Mouse (Mus musculus): ENCODE results near the gene Arid2. TPM values are rescaled to one million over a fixed set of nuclear protein-coding genes. Genes with fewer than 3 reads are reported as not detected.

The Arid2 gene
- polyA plus RNA-seq, 1 experiment = 35.6 TPM

DNA sequence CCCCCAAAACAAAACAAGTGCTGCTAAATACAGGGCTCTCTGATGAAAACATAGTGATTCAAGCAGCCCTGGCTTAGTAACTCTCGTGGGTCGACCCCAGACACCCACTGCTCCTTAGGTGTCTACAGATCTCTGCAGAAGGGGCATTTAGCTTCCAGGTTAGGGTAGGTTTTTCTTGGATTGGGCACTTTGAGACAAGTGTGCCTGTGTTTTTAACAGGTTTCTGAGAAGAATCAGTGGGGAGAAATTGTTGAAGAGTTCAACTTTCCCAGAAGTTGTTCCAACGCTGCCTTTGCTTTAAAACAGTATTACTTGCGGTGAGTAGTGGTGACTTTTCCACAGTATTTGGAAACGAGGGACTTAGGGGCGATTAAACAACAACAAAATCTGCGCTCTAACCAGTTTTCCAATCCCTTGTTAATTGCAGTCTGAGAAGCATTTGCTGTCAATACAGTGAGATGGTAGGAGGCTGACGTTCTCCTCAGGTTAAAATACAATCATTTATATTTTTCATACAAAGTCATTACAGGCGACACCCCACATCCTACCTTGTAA lies 1.6 kb downstream of the Arid2 start:
- TF ChIP-seq CTCF (IDR thresholded peaks at IDR 0.05; ENCODE audit: insufficient read depth, low read depth, low read length) = no peak
- TF ChIP-seq POLR2A (IDR thresholded peaks at IDR 0.05; ENCODE audit: insufficient read depth, low read depth, low read length) = no peak
- Histone ChIP-seq H3K4me3 (ENCODE audit: insufficient read depth, low read depth, low read length) (peak overlapping the region; percentile 95), H3K27ac (ENCODE audit: insufficient read depth, low read depth, low read length) (peak overlapping the region; percentile 90; the same call in 1 of the 2 replicates), H3K4me1 (ENCODE audit: control insufficient read depth, insufficient read depth, low read length) (no peaks in the 10 kb centered on the region)
- 2% methylated on average over 9 of the region's 9 CpGs for WGBS

DNA sequence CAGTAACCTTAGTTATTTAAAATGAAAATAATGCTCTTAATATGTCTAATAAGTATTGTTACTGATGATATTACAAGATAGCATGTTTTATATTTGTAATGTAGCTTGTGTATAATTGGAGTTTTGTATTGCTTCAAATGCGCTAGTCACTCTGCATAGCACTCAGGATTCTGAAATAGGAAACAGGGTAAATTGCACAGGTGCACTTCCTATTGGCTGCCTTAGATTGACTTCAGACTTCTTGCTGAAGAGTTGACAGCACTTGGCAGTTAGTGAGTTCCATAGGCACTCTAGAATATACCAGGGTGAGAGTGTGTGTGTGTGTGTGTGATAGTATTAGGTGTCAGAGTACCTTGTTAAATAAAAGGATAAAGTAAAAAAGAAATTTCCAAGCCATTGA lies 2.7 kb downstream of the Arid2 start:
- WGBS = 64% methylated on average over 1 of the region's 1 CpGs
- no peaks in the 10 kb centered on the region; the same call in 1 of the 2 replicates for H3K4me1 ChIP-seq (ENCODE audit: control insufficient read depth, insufficient read depth, low read length)
- H3K4me3 ChIP-seq (ENCODE audit: insufficient read depth, low read depth, low read length) = no peak overlapping the region
- H3K27ac ChIP-seq (ENCODE audit: insufficient read depth, low read depth, low read length) = no peak overlapping the region
- TF ChIP-seq CTCF (IDR thresholded peaks at IDR 0.05; ENCODE audit: insufficient read depth, low read depth, low read length) = no peak
- TF ChIP-seq POLR2A (IDR thresholded peaks at IDR 0.05; ENCODE audit: insufficient read depth, low read depth, low read length) = no peak

DNA sequence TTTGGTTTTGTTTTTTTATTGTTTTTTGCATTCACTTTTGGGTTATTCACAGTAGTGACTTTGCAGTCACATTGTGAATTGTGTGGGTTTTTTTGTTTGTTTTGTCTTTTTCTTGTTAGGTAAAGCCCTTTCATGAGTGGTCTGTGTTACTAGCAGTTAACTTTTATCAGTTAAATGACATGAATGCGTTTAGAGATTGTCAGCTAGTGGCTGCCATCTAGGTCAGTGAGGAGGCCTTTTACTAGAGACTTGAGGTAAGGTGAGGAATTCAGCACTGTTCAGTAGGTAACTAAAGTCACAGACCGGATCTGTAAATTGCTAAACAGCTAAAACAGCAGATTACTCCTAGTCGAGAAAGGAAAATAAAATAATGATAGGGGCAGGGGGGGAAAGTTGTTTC lies 6.1 kb downstream of the Arid2 start:
- Histone ChIP-seq H3K4me1 (ENCODE audit: control insufficient read depth, insufficient read depth, low read length) (peaks cover 2% of the 10 kb centered on the region), H3K27ac (ENCODE audit: insufficient read depth, low read depth, low read length) (no peak overlapping the region), H3K4me3 (ENCODE audit: insufficient read depth, low read depth, low read length) (no peak overlapping the region)
- 64% methylated on average over 3 of the region's 3 CpGs for WGBS
- no peak for TF ChIP-seq CTCF (IDR thresholded peaks at IDR 0.05; ENCODE audit: insufficient read depth, low read depth, low read length)

DNA sequence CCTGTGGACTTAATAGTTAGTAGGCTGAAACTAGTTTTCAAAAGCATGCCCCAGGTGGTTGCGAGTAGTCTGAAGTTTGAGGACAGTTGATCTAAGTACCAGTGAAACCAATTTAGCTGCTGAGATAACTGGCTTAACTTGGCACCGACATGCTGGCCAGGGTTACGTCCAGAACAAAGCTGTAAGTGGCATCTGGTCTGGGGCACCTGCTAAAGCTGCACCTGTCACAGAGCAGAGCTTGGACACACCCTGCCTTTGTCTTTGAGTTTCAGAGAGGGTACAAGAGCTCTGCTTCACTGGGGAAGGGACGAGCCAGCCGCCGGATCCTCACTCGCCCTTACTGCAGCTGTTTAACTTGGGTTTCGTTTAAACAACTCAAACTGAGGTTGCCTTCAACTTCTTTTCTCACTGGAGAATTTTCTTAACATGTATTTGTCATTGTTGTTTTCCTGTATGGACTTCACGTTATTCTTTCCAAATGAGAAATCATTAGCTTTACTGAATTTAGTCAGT lies 9.8 kb downstream of the Arid2 start:
- 76% methylated on average over 9 of the region's 9 CpGs for WGBS
- Histone ChIP-seq H3K4me1 (ENCODE audit: control insufficient read depth, insufficient read depth, low read length) (peaks cover 5% of the 10 kb centered on the region), H3K4me3 (ENCODE audit: insufficient read depth, low read depth, low read length) (no peak overlapping the region), H3K27ac (ENCODE audit: insufficient read depth, low read depth, low read length) (no peak overlapping the region)
- TF ChIP-seq CTCF (IDR thresholded peaks at IDR 0.05; ENCODE audit: insufficient read depth, low read depth, low read length) = no peak
- no peak for TF ChIP-seq POLR2A (IDR thresholded peaks at IDR 0.05; ENCODE audit: insufficient read depth, low read depth, low read length)

DNA sequence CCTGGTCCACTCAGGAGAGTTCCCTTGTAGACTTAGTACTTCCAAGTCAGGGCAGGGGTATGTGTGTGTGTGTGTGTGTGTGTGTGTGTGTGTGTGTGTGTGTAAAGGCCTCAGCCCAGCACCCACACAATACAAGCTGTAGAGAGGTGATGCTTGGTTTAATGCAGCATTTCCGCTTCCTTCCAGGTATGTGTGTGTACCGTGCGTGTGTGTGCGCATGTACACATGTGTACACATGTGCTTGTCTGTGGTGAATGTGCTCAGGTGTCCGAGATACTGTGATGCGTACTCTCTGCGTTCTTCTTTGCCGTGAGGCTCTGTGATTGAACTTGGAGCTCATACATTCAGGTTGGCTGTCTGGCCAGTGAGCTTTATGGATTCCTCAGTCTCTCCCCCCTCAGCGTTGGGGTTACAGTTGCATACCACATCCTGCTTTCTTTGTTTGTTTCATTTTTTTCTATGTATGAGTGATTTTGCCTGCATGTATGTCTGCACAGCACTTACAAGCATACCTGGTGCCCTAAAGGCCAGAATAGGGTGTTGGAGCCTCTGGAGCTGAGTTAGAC lies 10.4 kb downstream of the Arid2 start:
- Histone ChIP-seq H3K4me1 (ENCODE audit: control insufficient read depth, insufficient read depth, low read length) (peaks cover 5% of the 10 kb centered on the region), H3K27ac (ENCODE audit: insufficient read depth, low read depth, low read length) (no peak overlapping the region)

DNA sequence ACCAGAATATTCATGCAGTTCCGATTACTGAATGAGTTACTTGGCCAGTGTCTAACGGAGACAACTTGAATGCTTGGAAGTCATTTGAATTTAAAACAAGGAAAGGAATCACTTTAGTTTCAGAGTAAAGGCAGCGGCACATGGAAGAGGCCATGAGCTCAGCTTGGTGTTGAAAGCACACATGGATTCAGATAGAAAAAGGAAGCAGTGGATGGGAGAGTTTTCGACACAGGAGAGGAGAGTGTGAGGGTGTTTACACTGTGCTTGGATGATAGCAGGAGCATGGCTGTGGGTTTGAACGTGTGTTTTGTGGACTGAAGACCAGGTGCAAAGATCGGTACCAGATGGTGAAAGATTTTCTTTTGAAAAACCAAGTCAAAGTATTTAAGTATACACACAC lies 22.0 kb downstream of the Arid2 start:
- Histone ChIP-seq H3K4me1 (ENCODE audit: control insufficient read depth, insufficient read depth, low read length) (no peaks in the 10 kb centered on the region), H3K4me3 (ENCODE audit: insufficient read depth, low read depth, low read length) (no peak overlapping the region), H3K27ac (ENCODE audit: insufficient read depth, low read depth, low read length) (no peak overlapping the region)
- no peak for TF ChIP-seq CTCF (IDR thresholded peaks at IDR 0.05; ENCODE audit: insufficient read depth, low read depth, low read length)
- no peak for TF ChIP-seq POLR2A (IDR thresholded peaks at IDR 0.05; ENCODE audit: insufficient read depth, low read depth, low read length)
- 53% methylated on average over 6 of the region's 6 CpGs for WGBS

More for the DNA sequence above, 10.4 kb downstream of the Arid2 start:
- TF ChIP-seq CTCF (IDR thresholded peaks at IDR 0.05; ENCODE audit: insufficient read depth, low read depth, low read length) = no peak
- TF ChIP-seq POLR2A (IDR thresholded peaks at IDR 0.05; ENCODE audit: insufficient read depth, low read depth, low read length) = no peak
- H3K4me3 ChIP-seq (ENCODE audit: insufficient read depth, low read depth, low read length) = no peak overlapping the region
- 94% methylated on average over 9 of the region's 9 CpGs for WGBS

DNA sequence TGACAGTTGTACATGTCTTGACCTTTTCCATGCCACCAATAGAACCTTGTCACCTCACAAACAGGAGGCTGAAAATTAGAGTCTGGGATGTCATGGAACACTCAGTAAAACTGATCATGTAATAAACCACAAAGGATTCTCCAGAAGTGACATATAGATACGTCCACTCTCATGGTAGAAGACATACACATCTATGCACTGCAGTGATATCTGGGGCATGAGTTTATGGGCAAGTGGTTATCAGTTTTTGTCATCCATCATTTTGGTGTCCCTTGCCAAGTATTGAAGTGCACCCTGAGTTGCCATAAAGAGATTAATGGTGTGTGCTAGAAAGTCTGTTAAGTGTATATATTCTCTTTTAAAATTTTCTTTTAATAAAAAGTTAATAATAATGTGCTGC lies 25.6 kb downstream of the Arid2 start:
- Histone ChIP-seq H3K4me3 (ENCODE audit: insufficient read depth, low read depth, low read length) (no peak overlapping the region), H3K27ac (ENCODE audit: insufficient read depth, low read depth, low read length) (no peak overlapping the region), H3K4me1 (ENCODE audit: control insufficient read depth, insufficient read depth, low read length) (no peaks in the 10 kb centered on the region)
- WGBS = 96% methylated on average over 1 of the region's 1 CpGs
- TF ChIP-seq CTCF (IDR thresholded peaks at IDR 0.05; ENCODE audit: insufficient read depth, low read depth, low read length) = no peak
- TF ChIP-seq POLR2A (IDR thresholded peaks at IDR 0.05; ENCODE audit: insufficient read depth, low read depth, low read length) = no peak

DNA sequence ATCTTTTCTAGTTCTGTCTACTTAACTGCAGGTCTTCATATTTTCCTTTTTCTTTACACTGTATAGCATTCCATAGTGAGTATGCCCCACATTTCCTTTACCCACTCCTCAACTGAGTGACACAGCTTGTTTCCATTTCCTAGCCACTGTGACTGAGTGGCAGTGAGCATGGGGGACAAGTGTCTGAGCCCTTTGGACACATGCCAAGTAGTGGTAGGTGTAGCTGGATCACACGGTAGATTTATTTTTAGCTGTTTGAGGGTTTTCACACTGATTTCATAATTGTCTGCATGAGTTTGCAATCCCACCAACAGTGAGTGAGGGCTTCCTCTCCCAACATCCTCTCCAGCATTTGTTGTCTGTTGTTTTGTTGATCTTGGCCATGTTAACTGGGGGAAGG lies 28.3 kb downstream of the Arid2 start:
- Histone ChIP-seq H3K27ac (ENCODE audit: insufficient read depth, low read depth, low read length) (no peak overlapping the region), H3K4me3 (ENCODE audit: insufficient read depth, low read depth, low read length) (no peak overlapping the region), H3K4me1 (ENCODE audit: control insufficient read depth, insufficient read depth, low read length) (0 out of 2 replicates have a peak, but pooled peaks cover 3% of the 10 kb centered on the region)
- no peak for TF ChIP-seq POLR2A (IDR thresholded peaks at IDR 0.05; ENCODE audit: insufficient read depth, low read depth, low read length)
- no peak for TF ChIP-seq CTCF (IDR thresholded peaks at IDR 0.05; ENCODE audit: insufficient read depth, low read depth, low read length)
- WGBS = 18% methylated on average over 1 of the region's 1 CpGs

DNA sequence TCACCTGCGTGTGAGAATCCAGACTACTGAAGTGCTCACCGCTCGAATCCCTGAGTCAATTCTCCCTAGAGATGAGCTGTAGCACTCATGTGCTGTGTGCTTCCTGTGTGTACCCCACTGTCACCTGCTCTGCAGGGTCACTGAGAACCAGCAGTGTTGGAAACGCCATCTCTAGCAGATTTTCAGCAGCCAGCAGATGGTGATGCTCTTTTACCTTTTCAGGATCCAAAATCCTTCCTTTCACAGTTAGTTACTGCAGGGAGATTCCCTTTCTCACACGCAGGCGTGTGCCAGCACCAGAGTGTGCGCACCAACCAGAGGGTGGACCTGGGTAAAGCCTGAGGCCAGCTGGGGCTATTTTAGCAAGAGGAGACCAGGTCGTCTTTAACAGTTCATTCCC lies 32.0 kb downstream of the Arid2 start:
- Histone ChIP-seq H3K27ac (ENCODE audit: insufficient read depth, low read depth, low read length) (no peak overlapping the region), H3K4me1 (ENCODE audit: control insufficient read depth, insufficient read depth, low read length) (0 out of 2 replicates have a peak, but pooled peaks cover 3% of the 10 kb centered on the region), H3K4me3 (ENCODE audit: insufficient read depth, low read depth, low read length) (no peak overlapping the region)
- WGBS = 79% methylated on average over 8 of the region's 8 CpGs
- TF ChIP-seq POLR2A (IDR thresholded peaks at IDR 0.05; ENCODE audit: insufficient read depth, low read depth, low read length) = no peak
- TF ChIP-seq CTCF (IDR thresholded peaks at IDR 0.05; ENCODE audit: insufficient read depth, low read depth, low read length) = no peak

All from olfactory bulb, adult 2 months (tissue).